In the genomic region with DNA sequence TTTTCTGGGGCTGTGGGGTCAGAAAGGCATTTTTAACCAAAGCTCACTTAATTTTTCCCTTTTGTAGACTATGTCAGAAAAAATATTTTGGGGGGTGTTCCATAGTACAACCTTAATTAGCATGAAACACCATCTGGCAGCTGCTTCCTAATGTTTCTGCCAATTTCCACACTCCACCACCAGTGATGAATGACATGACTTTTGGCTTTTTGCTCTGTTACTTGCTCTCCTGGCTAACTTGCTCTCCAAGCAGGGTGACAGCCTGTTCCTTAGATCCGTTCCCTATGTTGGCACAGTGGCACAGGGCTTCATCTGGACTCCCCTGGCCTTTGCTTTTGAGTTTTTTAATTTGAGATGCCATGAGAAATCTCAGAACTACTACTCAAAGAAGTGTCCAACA, we compare ENCODE assay signal across 24 mouse cellular contexts.
DNase-seq lines count a peak whose midpoint lies in the region; ATAC-seq and TF ChIP-seq lines count a peak whose summit lies in the region.
"Had no signal": no experiment of that assay in that cellular context is flagged by ENCODE, and none has a peak within 500 bp of the region (broad histone marks: within the 10 kb centered on the region; RNA-seq: fewer than 3 reads in every experiment).

No protein-coding gene starts in this region.

- H3K27me3 ChIP-seq in forebrain, embryonic 16.5 days (replicated peaks; ENCODE audit: control insufficient read depth, insufficient read depth, low read length) = no peaks in the 10 kb centered on the region
- H3K27me3 ChIP-seq in forebrain, embryonic 13.5 days = no peaks in the 10 kb centered on the region
- H3K27me3 ChIP-seq in midbrain, postnatal 0 days (ENCODE audit: insufficient read depth, low read length) = no peaks in the 10 kb centered on the region
- H3K27me3 ChIP-seq in midbrain, embryonic 13.5 days = no peaks in the 10 kb centered on the region
- H3K27me3 ChIP-seq in heart, adult 2 months (ENCODE audit: control insufficient read depth, insufficient read depth, low read length) = no peaks in the 10 kb centered on the region
- H3K27me3 ChIP-seq: heart, embryonic 15.5 days; hindbrain, embryonic 15.5 days; limb, embryonic 12.5 days; liver, embryonic 13.5 days had no signal

- H3K4me3 ChIP-seq in forebrain, embryonic 16.5 days (replicated peaks; ENCODE audit: low read length) = no peak overlapping the region
- H3K4me3 ChIP-seq in forebrain, embryonic 13.5 days = no peak overlapping the region
- no peak overlapping the region for H3K4me3 ChIP-seq in midbrain, postnatal 0 days (ENCODE audit: low read depth, low read length)
- H3K4me3 ChIP-seq in midbrain, embryonic 13.5 days (replicated peaks) = no peak overlapping the region
- H3K4me3 ChIP-seq in heart, adult 2 months = no peak overlapping the region
- H3K4me3 ChIP-seq: erythroblast, embryonic 14.5 days; heart, embryonic 15.5 days; hindbrain, embryonic 15.5 days; limb, embryonic 12.5 days; liver, embryonic 13.5 days had no signal

- peak; percentile 38; the same call in 1 of the 2 replicates for ATAC-seq in forebrain, embryonic 16.5 days
- ATAC-seq in forebrain, embryonic 13.5 days = no peak
- no peak for ATAC-seq in midbrain, postnatal 0 days (ENCODE audit: low FRiP score)
- no peak for ATAC-seq in midbrain, embryonic 13.5 days
- ATAC-seq: intestine, embryonic 16.5 days had no signal

- H3K36me3 ChIP-seq in forebrain, embryonic 16.5 days (ENCODE audit: control insufficient read depth, insufficient read depth) = no peaks in the 10 kb centered on the region
- H3K36me3 ChIP-seq in forebrain, embryonic 13.5 days (ENCODE audit: poor library complexity, severe bottlenecking) = no peaks in the 10 kb centered on the region
- no peaks in the 10 kb centered on the region for H3K36me3 ChIP-seq in midbrain, postnatal 0 days (ENCODE audit: insufficient read depth, low read length)
- no peaks in the 10 kb centered on the region for H3K36me3 ChIP-seq in midbrain, embryonic 13.5 days
- no peaks in the 10 kb centered on the region for H3K36me3 ChIP-seq in heart, adult 2 months (ENCODE audit: control insufficient read depth, insufficient read depth, low read length)
- H3K36me3 ChIP-seq: heart, embryonic 15.5 days; hindbrain, embryonic 15.5 days; limb, embryonic 12.5 days; liver, embryonic 13.5 days had no signal

- H3K27ac ChIP-seq in forebrain, embryonic 16.5 days (ENCODE audit: low read length) = no peak overlapping the region
- no peak overlapping the region for H3K27ac ChIP-seq in forebrain, embryonic 13.5 days
- H3K27ac ChIP-seq in midbrain, postnatal 0 days (ENCODE audit: low read depth, low read length) = no peak overlapping the region
- no peak overlapping the region for H3K27ac ChIP-seq in midbrain, embryonic 13.5 days
- no peak overlapping the region for H3K27ac ChIP-seq in heart, adult 2 months
- H3K27ac ChIP-seq: heart, embryonic 15.5 days; hindbrain, embryonic 15.5 days; limb, embryonic 12.5 days; liver, embryonic 13.5 days had no signal

- no peaks in the 10 kb centered on the region for H3K4me1 ChIP-seq in forebrain, embryonic 16.5 days (replicated peaks; ENCODE audit: control insufficient read depth, insufficient read depth, low read length)
- H3K4me1 ChIP-seq in forebrain, embryonic 13.5 days = no peaks in the 10 kb centered on the region
- no peaks in the 10 kb centered on the region for H3K4me1 ChIP-seq in midbrain, postnatal 0 days (ENCODE audit: insufficient read depth, low read length)
- no peaks in the 10 kb centered on the region for H3K4me1 ChIP-seq in midbrain, embryonic 13.5 days (replicated peaks)
- no peaks in the 10 kb centered on the region for H3K4me1 ChIP-seq in heart, adult 2 months (ENCODE audit: control insufficient read depth, insufficient read depth, low read length)
- H3K4me1 ChIP-seq: heart, embryonic 15.5 days; hindbrain, embryonic 15.5 days; limb, embryonic 12.5 days; liver, embryonic 13.5 days had no signal

- H3K79me2 ChIP-seq in heart, adult 2 months (replicated peaks; ENCODE audit: control insufficient read depth, insufficient read depth, low read length) = no peaks in the 10 kb centered on the region

- H3K9ac ChIP-seq in forebrain, embryonic 16.5 days (replicated peaks; ENCODE audit: low read depth, low read length) = no peak overlapping the region
- H3K9ac ChIP-seq in forebrain, embryonic 13.5 days = no peak overlapping the region
- no peak overlapping the region for H3K9ac ChIP-seq in midbrain, postnatal 0 days (replicated peaks; ENCODE audit: low read length, poor library complexity, severe bottlenecking)
- no peak overlapping the region for H3K9ac ChIP-seq in midbrain, embryonic 13.5 days (replicated peaks)
- H3K9ac ChIP-seq in heart, adult 2 months (ENCODE audit: low read depth, low read length) = no peak overlapping the region
- H3K9ac ChIP-seq: heart, embryonic 15.5 days; hindbrain, embryonic 15.5 days; limb, embryonic 12.5 days; liver, embryonic 13.5 days had no signal

- TF ChIP-seq CTCF in midbrain, postnatal 0 days (IDR thresholded peaks at IDR 0.05) = no peak
- no peak for TF ChIP-seq CTCF in heart, adult 2 months (IDR thresholded peaks at IDR 0.05)

- TF ChIP-seq EP300 in heart, adult 2 months (IDR thresholded peaks at IDR 0.05; ENCODE audit: insufficient read depth, low read depth, low read length) = no peak

- peak; percentile 12 for DNase-seq in cerebellum, adult 11-12 months
- DNase-seq in cerebellum, adult 11 months = no peak
- DNase-seq in midbrain, postnatal 0 days (ENCODE audit: low spot score) = peak; percentile 40
- no peak for DNase-seq in heart, adult 2 months
- DNase-seq: adrenal gland, postnatal 14 days; gastrocnemius, postnatal 25 days; heart, adult 18-20 months; heart, postnatal 36 days; kidney, adult 9 months; kidney, postnatal 14 days; liver, embryonic 13.5 days; lung, adult 2 months; lung, postnatal 14 days; thymus, adult 18-20 months; thymus, postnatal 4 days had no signal

- 54% methylated on average over 1 of the region's 1 CpGs for WGBS in forebrain, embryonic 16.5 days
- WGBS in forebrain, embryonic 13.5 days = 76% methylated on average over 1 of the region's 1 CpGs
- WGBS in midbrain, postnatal 0 days = 79% methylated on average over 1 of the region's 1 CpGs
- WGBS in midbrain, embryonic 13.5 days = 73% methylated on average over 1 of the region's 1 CpGs
- 38% methylated on average over 1 of the region's 1 CpGs for WGBS in heart, adult 2 months

- no peak for TF ChIP-seq POLR2A in heart, adult 2 months (IDR thresholded peaks at IDR 0.05; ENCODE audit: insufficient read depth, low read depth, low read length)

- intact Hi-C loops in heart, adult 2 months (cut with DNase I) = no loop called here

- no peak overlapping the region for H3K4me2 ChIP-seq in forebrain, embryonic 16.5 days (ENCODE audit: low read length)
- H3K4me2 ChIP-seq in forebrain, embryonic 13.5 days = no peak overlapping the region
- no peak overlapping the region for H3K4me2 ChIP-seq in midbrain, postnatal 0 days (ENCODE audit: low read depth, low read length, poor library complexity, severe bottlenecking)
- H3K4me2 ChIP-seq in midbrain, embryonic 13.5 days (replicated peaks) = no peak overlapping the region
- H3K4me2 ChIP-seq: heart, embryonic 15.5 days; hindbrain, embryonic 15.5 days; limb, embryonic 12.5 days; liver, embryonic 13.5 days; midbrain, embryonic 11.5 days had no signal

- H3K9me3 ChIP-seq in forebrain, embryonic 16.5 days (ENCODE audit: control insufficient read depth, low read length) = no peaks in the 10 kb centered on the region
- H3K9me3 ChIP-seq in forebrain, embryonic 13.5 days (replicated peaks) = no peaks in the 10 kb centered on the region
- no peaks in the 10 kb centered on the region for H3K9me3 ChIP-seq in midbrain, postnatal 0 days (ENCODE audit: low read length)
- H3K9me3 ChIP-seq in midbrain, embryonic 13.5 days = no peaks in the 10 kb centered on the region
- H3K9me3 ChIP-seq: heart, embryonic 15.5 days; hindbrain, embryonic 15.5 days; limb, embryonic 12.5 days; liver, embryonic 13.5 days had no signal

Comparison
In these comparisons a context has a peak if more than half of its experiments do, and no peak if none do; other contexts are left out.
1. DNase-seq: peak in cerebellum, adult 11-12 months (single experiment) and midbrain, postnatal 0 days (single experiment); none in cerebellum, adult 11 months (single experiment) and heart, adult 2 months (0 of 2).